Mouse (Mus musculus): ENCODE results near the gene Olfr1444. TPM values are rescaled to one million over a fixed set of nuclear protein-coding genes. Genes with fewer than 3 reads are reported as not detected.

Olfr1444 gene
- not detected in 2 replicates for polyA plus RNA-seq (2012; ENCODE audit: insufficient read depth, low replicate concordance)

GRCm38 (mm10) chr19:12856983-12857382 lies at the start of gene Olfr1444:
Gene Olfr1444, plus strand, starts transcription at chr19:12857283.
- H3K4me1 ChIP-seq: no peaks in the 10 kb centered on the region
- TF ChIP-seq GATA1 (IDR thresholded peaks at IDR 0.05; ENCODE audit: borderline replicate concordance, low read length) (no peak), FLI1 (IDR thresholded peaks at IDR 0.05; ENCODE audit: low read length) (no peak)
- no peaks in the 10 kb centered on the region for H3K9me3 ChIP-seq
- H3K27me3 ChIP-seq (replicated peaks): peaks cover 7% of the 10 kb centered on the region
- H3K4me3 ChIP-seq (replicated peaks): no peak within 1 kb of the TSS
- H3K36me3 ChIP-seq (replicated peaks; ENCODE audit: low read length): no peaks in the 10 kb centered on the region

GRCm38 (mm10) chr19:12812644-12813364 lies 44.3 kb upstream of the Olfr1444 start:
- Histone ChIP-seq H3K4me1 (peaks cover 45% of the 10 kb centered on the region), H3K9me3 (no peaks in the 10 kb centered on the region), H3K36me3 (replicated peaks; ENCODE audit: low read length) (no peaks in the 10 kb centered on the region), H3K4me3 (replicated peaks) (no peak overlapping the region), H3K27me3 (replicated peaks) (no peaks in the 10 kb centered on the region)
- no peak for TF ChIP-seq FLI1 (IDR thresholded peaks at IDR 0.05; ENCODE audit: low read length)
- no peak for TF ChIP-seq GATA1 (IDR thresholded peaks at IDR 0.05; ENCODE audit: borderline replicate concordance, low read length)

DNA sequence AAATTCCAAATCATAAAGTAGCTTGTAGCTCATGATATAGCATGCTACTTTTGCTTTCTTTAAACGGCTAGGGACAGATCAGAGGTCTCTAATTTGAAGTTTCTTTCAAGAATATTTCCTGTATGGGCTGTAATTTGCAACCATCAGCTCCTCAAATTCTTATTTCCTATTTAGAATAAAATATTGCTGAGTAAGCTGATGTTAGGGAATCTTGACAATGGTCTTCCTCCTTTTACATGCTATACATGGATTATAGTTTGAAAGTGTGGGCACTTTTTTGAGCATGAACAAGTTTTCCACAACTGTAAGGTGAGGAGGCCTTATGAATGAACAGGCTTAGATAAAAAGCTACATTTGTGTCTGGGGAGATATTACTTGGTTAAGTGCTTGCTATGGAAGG lies 43.2 kb upstream of the Olfr1444 start:
- H3K9me3 ChIP-seq: no peaks in the 10 kb centered on the region
- TF ChIP-seq FLI1 (IDR thresholded peaks at IDR 0.05; ENCODE audit: low read length) (no peak), GATA1 (IDR thresholded peaks at IDR 0.05; ENCODE audit: borderline replicate concordance, low read length) (no peak)
- no peaks in the 10 kb centered on the region for H3K36me3 ChIP-seq (replicated peaks; ENCODE audit: low read length)
- no peaks in the 10 kb centered on the region for H3K27me3 ChIP-seq (replicated peaks)
- H3K4me1 ChIP-seq: peaks cover 35% of the 10 kb centered on the region
- H3K4me3 ChIP-seq (replicated peaks): no peak overlapping the region

DNA sequence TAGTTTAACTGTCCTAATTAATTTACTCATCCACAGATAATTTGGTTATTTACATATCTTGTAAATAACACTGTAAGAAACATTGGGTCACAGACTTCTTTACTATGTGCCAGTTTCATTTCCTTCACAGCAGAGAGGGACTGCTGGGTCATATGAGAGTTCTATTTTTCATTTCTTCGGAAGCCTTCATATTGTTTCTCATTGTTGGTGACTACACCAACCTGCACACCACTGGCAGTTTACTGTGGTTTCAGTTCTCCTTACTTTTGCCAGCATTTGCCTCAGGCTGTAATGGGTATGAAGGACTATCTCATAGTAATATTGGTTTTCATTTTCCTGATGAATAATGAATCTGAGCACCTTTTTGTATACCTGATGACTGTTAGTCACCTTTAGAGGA lies 38.6 kb upstream of the Olfr1444 start:
- no peak overlapping the region for H3K4me3 ChIP-seq (replicated peaks)

DNA sequence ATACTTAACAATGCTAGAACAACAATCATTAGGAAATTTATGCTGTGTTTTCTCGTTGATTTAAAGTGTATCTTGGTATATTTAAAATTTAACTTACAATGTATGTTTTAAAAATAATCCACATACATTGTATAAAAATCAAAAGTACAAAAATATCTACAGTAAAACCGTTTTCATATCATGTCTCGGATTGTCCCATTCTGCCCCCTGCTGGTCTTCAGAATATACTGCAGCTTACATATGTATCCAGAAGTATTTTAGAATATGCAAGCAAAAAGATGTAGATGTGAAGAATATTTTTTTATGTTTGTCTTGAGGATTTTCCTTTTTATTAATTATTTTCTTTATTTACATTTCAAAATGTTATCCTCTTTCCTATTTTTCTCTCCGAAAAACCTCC lies 36.7 kb upstream of the Olfr1444 start:
- TF ChIP-seq FLI1 (IDR thresholded peaks at IDR 0.05; ENCODE audit: low read length): no peak
- no peak for TF ChIP-seq GATA1 (IDR thresholded peaks at IDR 0.05; ENCODE audit: borderline replicate concordance, low read length)
- Histone ChIP-seq H3K27me3 (replicated peaks) (no peaks in the 10 kb centered on the region), H3K9me3 (no peaks in the 10 kb centered on the region), H3K36me3 (replicated peaks; ENCODE audit: low read length) (peaks cover 4% of the 10 kb centered on the region), H3K4me1 (peaks cover 34% of the 10 kb centered on the region), H3K4me3 (replicated peaks) (no peak overlapping the region)

More for the DNA sequence above, 38.6 kb upstream of the Olfr1444 start:
- Histone ChIP-seq H3K36me3 (replicated peaks; ENCODE audit: low read length) (no peaks in the 10 kb centered on the region), H3K27me3 (replicated peaks) (no peaks in the 10 kb centered on the region), H3K4me1 (peaks cover 23% of the 10 kb centered on the region), H3K9me3 (no peaks in the 10 kb centered on the region)
- no peak for TF ChIP-seq FLI1 (IDR thresholded peaks at IDR 0.05; ENCODE audit: low read length)
- TF ChIP-seq GATA1 (IDR thresholded peaks at IDR 0.05; ENCODE audit: borderline replicate concordance, low read length): no peak

DNA sequence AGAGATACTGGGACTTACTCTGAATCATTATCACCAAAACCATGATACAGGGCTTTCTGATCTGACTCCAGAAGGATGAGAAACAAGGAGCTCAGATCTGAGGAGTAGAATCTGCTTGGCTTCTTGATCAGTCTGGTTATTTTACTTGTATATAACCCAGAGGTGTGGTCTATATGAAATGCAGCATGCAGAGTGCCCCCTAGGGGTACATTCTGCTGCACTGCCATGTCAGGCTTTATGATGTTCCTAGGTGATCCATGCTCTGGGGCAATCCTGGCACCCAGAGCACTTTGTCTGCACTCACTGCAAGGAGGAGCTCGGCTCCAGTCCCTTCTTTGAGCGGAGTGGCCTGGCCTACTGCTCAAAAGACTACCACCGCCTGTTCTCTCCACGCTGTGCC lies 32.5 kb upstream of the Olfr1444 start:
- Histone ChIP-seq H3K4me3 (replicated peaks) (no peak overlapping the region), H3K27me3 (replicated peaks) (no peaks in the 10 kb centered on the region), H3K36me3 (replicated peaks; ENCODE audit: low read length) (peaks cover 5% of the 10 kb centered on the region), H3K9me3 (no peaks in the 10 kb centered on the region), H3K4me1 (peaks cover 35% of the 10 kb centered on the region)
- TF ChIP-seq FLI1 (IDR thresholded peaks at IDR 0.05; ENCODE audit: low read length) (no peak), GATA1 (IDR thresholded peaks at IDR 0.05; ENCODE audit: borderline replicate concordance, low read length) (no peak)

- Histone ChIP-seq H3K9me3 (no peaks in the 10 kb centered on the region), H3K4me1 (peaks cover 60% of the 10 kb centered on the region), H3K27me3 (replicated peaks) (no peaks in the 10 kb centered on the region), H3K4me3 (replicated peaks) (no peak overlapping the region), H3K36me3 (replicated peaks; ENCODE audit: low read length) (no peaks in the 10 kb centered on the region)
- TF ChIP-seq FLI1 (IDR thresholded peaks at IDR 0.05; ENCODE audit: low read length) (no peak), GATA1 (IDR thresholded peaks at IDR 0.05; ENCODE audit: borderline replicate concordance, low read length) (no peak)
Observed at GRCm38 (mm10) chr19:12830823-12831430, 26.2 kb upstream of the Olfr1444 start.

- TF ChIP-seq FLI1 (IDR thresholded peaks at IDR 0.05; ENCODE audit: low read length) (no peak), GATA1 (IDR thresholded peaks at IDR 0.05; ENCODE audit: borderline replicate concordance, low read length) (no peak)
- H3K27me3 ChIP-seq (replicated peaks): no peaks in the 10 kb centered on the region
- no peaks in the 10 kb centered on the region for H3K9me3 ChIP-seq
- peaks cover 62% of the 10 kb centered on the region for H3K4me1 ChIP-seq
- no peaks in the 10 kb centered on the region for H3K36me3 ChIP-seq (replicated peaks; ENCODE audit: low read length)
- H3K4me3 ChIP-seq (replicated peaks): no peak overlapping the region
Observed at GRCm38 (mm10) chr19:12831559-12831958, 25.5 kb upstream of the Olfr1444 start.

- Histone ChIP-seq H3K36me3 (replicated peaks; ENCODE audit: low read length) (no peaks in the 10 kb centered on the region), H3K4me3 (replicated peaks) (peak overlapping the region; percentile 74), H3K27me3 (replicated peaks) (no peaks in the 10 kb centered on the region), H3K4me1 (peaks cover 71% of the 10 kb centered on the region), H3K9me3 (no peaks in the 10 kb centered on the region)
- peak; percentile 57; the same call in 1 of the 3 replicates for TF ChIP-seq GATA1 (IDR thresholded peaks at IDR 0.05; ENCODE audit: borderline replicate concordance, low read length)
- TF ChIP-seq FLI1 (IDR thresholded peaks at IDR 0.05; ENCODE audit: low read length): no peak
Observed at GRCm38 (mm10) chr19:12833625-12834024, 23.5 kb upstream of the Olfr1444 start.

DNA sequence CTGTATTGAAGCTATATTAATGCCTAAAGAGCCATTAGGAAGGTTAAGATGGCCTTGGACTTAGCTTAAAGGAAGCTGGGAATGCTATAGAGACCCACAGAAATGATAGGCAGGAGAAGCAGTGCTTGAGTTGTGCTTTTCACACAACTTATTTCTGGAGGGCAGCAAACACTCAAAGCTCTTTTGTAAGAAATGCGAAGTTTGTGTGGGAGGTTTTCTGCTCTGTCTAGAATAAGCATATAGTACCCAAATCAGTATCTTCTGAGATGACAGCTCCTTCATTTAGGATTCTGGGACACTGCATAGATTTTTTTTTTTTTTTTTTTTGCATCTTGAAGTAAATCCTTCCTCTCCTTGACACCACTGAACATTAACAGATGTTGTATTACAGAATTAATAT lies 18.6 kb upstream of the Olfr1444 start:
- H3K4me3 ChIP-seq (replicated peaks): no peak overlapping the region
- H3K36me3 ChIP-seq (replicated peaks; ENCODE audit: low read length): no peaks in the 10 kb centered on the region
- no peaks in the 10 kb centered on the region for H3K27me3 ChIP-seq (replicated peaks)
- H3K9me3 ChIP-seq: no peaks in the 10 kb centered on the region
- peaks cover 42% of the 10 kb centered on the region for H3K4me1 ChIP-seq
- TF ChIP-seq FLI1 (IDR thresholded peaks at IDR 0.05; ENCODE audit: low read length): no peak
